Mouse (Mus musculus): ENCODE measurements around the gene Tpcn1. TPM values are rescaled to one million over a fixed set of nuclear protein-coding genes. Genes with fewer than 3 reads are reported as not detected.
A peak's percentile ranks its signal among the peaks of the same experiment; 100 is the strongest.

Tpcn1 gene
- polyA plus RNA-seq, 1 experiment from 2014 or later = 30.6 TPM

DNA sequence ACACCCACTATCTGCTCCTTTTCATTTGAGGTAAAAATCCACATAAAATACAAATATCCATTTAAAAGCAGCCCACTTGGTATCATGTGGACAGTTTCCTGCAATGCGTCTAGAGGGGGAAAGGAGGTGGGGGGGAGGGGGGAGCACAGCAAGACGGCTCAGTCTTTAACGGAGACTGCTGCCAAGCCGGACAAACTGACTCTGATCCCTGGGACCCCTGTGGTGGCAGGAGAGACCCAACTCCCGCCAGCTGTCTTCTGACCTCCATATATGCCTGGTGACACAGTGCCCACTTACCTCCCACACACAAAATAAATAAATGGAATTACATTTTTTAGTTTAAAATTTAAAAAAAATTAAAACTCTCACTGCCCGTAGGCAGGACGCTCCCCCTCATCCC lies 15.0 kb upstream of the Tpcn1 start:
- Histone ChIP-seq H3K27me3 (ENCODE audit: insufficient read depth, low read length) (no peaks in the 10 kb centered on the region), H3K4me2 (replicated peaks; ENCODE audit: low read depth, low read length) (no peak overlapping the region), H3K4me3 (ENCODE audit: low read length) (no peak overlapping the region), H3K36me3 (ENCODE audit: insufficient read depth, low read length) (0 out of 2 replicates have a peak, but pooled peaks cover 4% of the 10 kb centered on the region), H3K9me3 (ENCODE audit: low read length) (no peaks in the 10 kb centered on the region), H3K9ac (replicated peaks; ENCODE audit: low read length) (no peak overlapping the region), H3K4me1 (ENCODE audit: insufficient read depth, low read length) (peaks cover 13% of the 10 kb centered on the region; the same call in 1 of the 2 replicates), H3K27ac (ENCODE audit: low read length) (no peak overlapping the region)
- ATAC-seq (ENCODE audit: low FRiP score, low TSS enrichment) = no peak
- WGBS = 71% methylated on average over 7 of the region's 7 CpGs

DNA sequence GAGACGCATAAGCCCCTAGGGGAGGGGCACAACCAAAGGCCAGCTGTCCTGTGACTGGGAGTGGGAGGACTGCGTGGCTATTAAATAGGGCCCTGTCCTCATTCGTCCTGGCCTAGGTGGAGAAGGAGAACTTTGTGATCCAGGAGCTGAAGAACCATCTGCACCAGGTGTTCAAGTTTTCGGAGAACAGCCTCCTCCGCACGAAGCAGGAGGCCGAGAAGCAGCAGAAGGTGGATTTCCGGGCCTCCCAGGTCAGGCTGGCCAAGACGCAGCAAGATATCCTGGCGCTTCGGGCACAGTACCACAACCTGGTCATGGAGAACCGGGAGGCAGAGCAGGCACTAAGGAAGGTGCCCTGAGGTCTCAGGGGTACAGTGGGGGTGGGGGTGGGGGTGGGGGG lies 13.7 kb upstream of the Tpcn1 start:
- H3K4me1 ChIP-seq (ENCODE audit: insufficient read depth, low read length) = peaks cover 13% of the 10 kb centered on the region; the same call in 1 of the 2 replicates
- H3K9me3 ChIP-seq (ENCODE audit: low read length) = no peaks in the 10 kb centered on the region
- WGBS = 80% methylated on average over 12 of the region's 12 CpGs
- no peak overlapping the region for H3K27ac ChIP-seq (ENCODE audit: low read length)
- no peak for ATAC-seq (ENCODE audit: low FRiP score, low TSS enrichment)
- no peaks in the 10 kb centered on the region for H3K36me3 ChIP-seq (ENCODE audit: insufficient read depth, low read length)
- no peaks in the 10 kb centered on the region for H3K27me3 ChIP-seq (ENCODE audit: insufficient read depth, low read length)
- H3K4me3 ChIP-seq (ENCODE audit: low read length) = no peak overlapping the region
- H3K9ac ChIP-seq (replicated peaks; ENCODE audit: low read length) = no peak overlapping the region
- H3K4me2 ChIP-seq (replicated peaks; ENCODE audit: low read depth, low read length) = no peak overlapping the region

- 55% methylated on average over 11 of the region's 11 CpGs for WGBS
- no peak overlapping the region for H3K4me3 ChIP-seq (ENCODE audit: low read length)
- no peak overlapping the region for H3K9ac ChIP-seq (replicated peaks; ENCODE audit: low read length)
- no peak for ATAC-seq (ENCODE audit: low FRiP score, low TSS enrichment)
- H3K36me3 ChIP-seq (ENCODE audit: insufficient read depth, low read length) = no peaks in the 10 kb centered on the region
- no peak overlapping the region for H3K27ac ChIP-seq (ENCODE audit: low read length)
- no peak overlapping the region for H3K4me2 ChIP-seq (replicated peaks; ENCODE audit: low read depth, low read length)
- no peaks in the 10 kb centered on the region for H3K27me3 ChIP-seq (ENCODE audit: insufficient read depth, low read length)
- no peaks in the 10 kb centered on the region for H3K9me3 ChIP-seq (ENCODE audit: low read length)
- H3K4me1 ChIP-seq (ENCODE audit: insufficient read depth, low read length) = peaks cover 13% of the 10 kb centered on the region; the same call in 1 of the 2 replicates
Observed at GRCm38 (mm10) chr5:120600946-120601668, 12.6 kb upstream of the Tpcn1 start.

DNA sequence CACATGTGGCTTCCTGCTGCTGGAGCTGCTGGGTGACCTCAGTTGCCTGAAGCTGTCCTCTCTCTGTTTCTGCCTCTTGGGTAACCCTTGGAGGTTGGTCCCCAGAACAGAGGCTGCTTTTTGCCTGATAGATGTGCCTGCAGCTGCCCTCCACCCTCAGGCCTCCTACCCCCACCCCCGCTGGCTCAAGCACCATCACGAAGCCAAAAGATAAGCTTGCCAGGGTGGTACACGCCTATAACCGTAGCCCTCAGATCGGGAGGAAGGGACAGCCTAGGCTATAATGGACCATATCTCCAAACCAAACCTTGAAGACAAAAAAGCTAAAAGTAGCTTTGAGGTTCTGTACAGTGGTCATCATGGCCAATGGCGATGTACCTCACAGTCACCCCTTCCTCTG lies 11.2 kb upstream of the Tpcn1 start:
- Histone ChIP-seq H3K27ac (ENCODE audit: low read length) (no peak overlapping the region), H3K4me3 (ENCODE audit: low read length) (no peak overlapping the region), H3K4me2 (replicated peaks; ENCODE audit: low read depth, low read length) (no peak overlapping the region), H3K27me3 (ENCODE audit: insufficient read depth, low read length) (no peaks in the 10 kb centered on the region), H3K36me3 (ENCODE audit: insufficient read depth, low read length) (no peaks in the 10 kb centered on the region), H3K9ac (replicated peaks; ENCODE audit: low read length) (no peak overlapping the region), H3K4me1 (ENCODE audit: insufficient read depth, low read length) (peaks cover 6% of the 10 kb centered on the region; the same call in 1 of the 2 replicates), H3K9me3 (ENCODE audit: low read length) (no peaks in the 10 kb centered on the region)
- WGBS = 89% methylated on average over 6 of the region's 6 CpGs
- ATAC-seq (ENCODE audit: low FRiP score, low TSS enrichment) = no peak

DNA sequence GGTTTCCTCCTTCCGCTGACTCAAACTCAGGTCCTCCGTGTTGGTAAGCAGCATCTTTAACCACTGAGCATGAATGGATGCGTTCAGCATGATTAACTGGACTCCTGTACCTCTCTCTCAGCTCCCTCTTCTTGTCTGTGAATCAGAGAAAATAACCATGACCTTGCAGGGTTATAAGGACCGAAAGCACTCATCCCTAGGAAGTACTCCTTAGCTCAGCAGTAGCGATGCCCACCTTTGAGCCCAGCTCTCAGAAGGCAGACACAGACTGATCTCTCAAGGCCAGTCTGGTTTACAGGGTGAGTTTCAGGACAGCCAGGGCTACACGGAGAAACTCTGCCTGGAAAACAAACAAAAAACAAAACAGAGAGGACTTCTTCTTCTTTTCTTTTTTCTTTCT lies 6.0 kb upstream of the Tpcn1 start:
- no peak for ATAC-seq (ENCODE audit: low FRiP score, low TSS enrichment)
- whole genome bisulfite sequencing = 83% methylated on average over 6 of the region's 6 CpGs

GRCm38 (mm10) chr5:120592141-120592540 lies 3.7 kb upstream of the Tpcn1 start:
- 72% methylated on average over 7 of the region's 7 CpGs for WGBS
- H3K27ac ChIP-seq (ENCODE audit: low read length) = no peak overlapping the region
- no peak overlapping the region for H3K4me2 ChIP-seq (replicated peaks; ENCODE audit: low read depth, low read length)
- no peak for ATAC-seq (ENCODE audit: low FRiP score, low TSS enrichment)
- H3K4me1 ChIP-seq (ENCODE audit: insufficient read depth, low read length) = peaks cover 13% of the 10 kb centered on the region
- H3K9ac ChIP-seq (replicated peaks; ENCODE audit: low read length) = no peak overlapping the region
- no peaks in the 10 kb centered on the region for H3K27me3 ChIP-seq (ENCODE audit: insufficient read depth, low read length)
- no peak overlapping the region for H3K4me3 ChIP-seq (ENCODE audit: low read length)
- H3K9me3 ChIP-seq (ENCODE audit: low read length) = no peaks in the 10 kb centered on the region
- no peaks in the 10 kb centered on the region for H3K36me3 ChIP-seq (ENCODE audit: insufficient read depth, low read length)

More for the DNA sequence above, 6.0 kb upstream of the Tpcn1 start:
- no peaks in the 10 kb centered on the region for H3K4me1 ChIP-seq (ENCODE audit: insufficient read depth, low read length)
- no peaks in the 10 kb centered on the region for H3K27me3 ChIP-seq (ENCODE audit: insufficient read depth, low read length)
- no peak overlapping the region for H3K4me3 ChIP-seq (ENCODE audit: low read length)
- no peak overlapping the region for H3K4me2 ChIP-seq (replicated peaks; ENCODE audit: low read depth, low read length)
- no peaks in the 10 kb centered on the region for H3K9me3 ChIP-seq (ENCODE audit: low read length)
- no peaks in the 10 kb centered on the region for H3K36me3 ChIP-seq (ENCODE audit: insufficient read depth, low read length)
- no peak overlapping the region for H3K9ac ChIP-seq (replicated peaks; ENCODE audit: low read length)
- H3K27ac ChIP-seq (ENCODE audit: low read length) = no peak overlapping the region

DNA sequence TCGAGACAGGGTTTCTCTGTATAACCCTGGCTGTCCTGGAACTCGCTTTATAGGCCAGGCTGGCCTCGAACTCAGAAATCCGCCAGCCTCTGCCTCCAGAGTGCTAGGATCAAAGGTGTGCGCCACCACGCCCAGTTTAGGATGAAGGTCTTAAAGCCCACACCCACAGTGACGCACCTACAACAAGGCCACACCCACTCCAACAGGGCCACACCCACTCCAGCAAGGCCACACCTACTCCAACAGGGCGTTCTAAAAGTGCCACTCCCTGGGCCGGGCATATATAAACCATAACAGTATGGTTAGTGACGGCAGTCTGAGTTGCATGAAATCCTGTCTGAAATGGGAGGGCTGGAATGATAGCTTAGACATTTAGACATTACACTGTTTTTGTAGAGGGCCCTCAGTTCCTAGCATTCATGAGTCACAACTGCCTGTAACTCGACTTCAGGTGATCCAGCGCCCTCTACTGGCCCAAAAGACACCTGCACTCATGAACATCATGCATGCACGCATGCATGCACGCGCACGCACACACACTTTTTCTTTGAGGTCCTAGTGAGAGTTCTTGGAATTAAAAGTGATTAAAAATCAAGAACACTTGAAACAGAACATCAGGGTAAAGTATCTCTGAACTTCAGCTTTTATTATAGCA lies 2.0 kb upstream of the Tpcn1 start:
- H3K9me3 ChIP-seq (ENCODE audit: low read length) = no peaks in the 10 kb centered on the region
- no peaks in the 10 kb centered on the region for H3K36me3 ChIP-seq (ENCODE audit: insufficient read depth, low read length)
- H3K27me3 ChIP-seq (ENCODE audit: insufficient read depth, low read length) = no peaks in the 10 kb centered on the region
- no peak for ATAC-seq (ENCODE audit: low FRiP score, low TSS enrichment)
- no peak overlapping the region for H3K27ac ChIP-seq (ENCODE audit: low read length)
- H3K4me2 ChIP-seq (replicated peaks; ENCODE audit: low read depth, low read length) = no peak overlapping the region
- no peak overlapping the region for H3K9ac ChIP-seq (replicated peaks; ENCODE audit: low read length)
- peaks cover 25% of the 10 kb centered on the region for H3K4me1 ChIP-seq (ENCODE audit: insufficient read depth, low read length)
- no peak overlapping the region for H3K4me3 ChIP-seq (ENCODE audit: low read length)
- 75% methylated on average over 16 of the region's 16 CpGs for WGBS

GRCm38 (mm10) chr5:120587940-120588568 lies 419 bp downstream of the Tpcn1 start:
- Histone ChIP-seq H3K27me3 (ENCODE audit: insufficient read depth, low read length) (no peaks in the 10 kb centered on the region), H3K4me1 (ENCODE audit: insufficient read depth, low read length) (peaks cover 25% of the 10 kb centered on the region), H3K4me2 (replicated peaks; ENCODE audit: low read depth, low read length) (peak overlapping the region; percentile 93), H3K9me3 (ENCODE audit: low read length) (no peaks in the 10 kb centered on the region), H3K9ac (replicated peaks; ENCODE audit: low read length) (peak overlapping the region; percentile 86), H3K4me3 (ENCODE audit: low read length) (peak overlapping the region; percentile 82), H3K27ac (ENCODE audit: low read length) (peak overlapping the region; percentile 65), H3K36me3 (ENCODE audit: insufficient read depth, low read length) (peaks cover 11% of the 10 kb centered on the region; the same call in 1 of the 2 replicates)
- under 1% methylated on average over 29 of the region's 29 CpGs for WGBS
- ATAC-seq (ENCODE audit: low FRiP score, low TSS enrichment) = no peak; the same call in 1 of the 2 replicates

- no peaks in the 10 kb centered on the region for H3K9me3 ChIP-seq (ENCODE audit: low read length)
- peak overlapping the region; percentile 82 for H3K4me3 ChIP-seq (ENCODE audit: low read length)
- H3K36me3 ChIP-seq (ENCODE audit: insufficient read depth, low read length) = peaks cover 14% of the 10 kb centered on the region; the same call in 1 of the 2 replicates
- peak overlapping the region; percentile 93 for H3K4me2 ChIP-seq (replicated peaks; ENCODE audit: low read depth, low read length)
- peak overlapping the region; percentile 31 for H3K27ac ChIP-seq (ENCODE audit: low read length)
- no peaks in the 10 kb centered on the region for H3K27me3 ChIP-seq (ENCODE audit: insufficient read depth, low read length)
- WGBS = 18% methylated on average over 9 of the region's 9 CpGs
- H3K4me1 ChIP-seq (ENCODE audit: insufficient read depth, low read length) = peaks cover 25% of the 10 kb centered on the region
- no peak for ATAC-seq (ENCODE audit: low FRiP score, low TSS enrichment)
- H3K9ac ChIP-seq (replicated peaks; ENCODE audit: low read length) = peak overlapping the region; percentile 86
Observed at GRCm38 (mm10) chr5:120587616-120587926, 902 bp downstream of the Tpcn1 start.

All from kidney, embryonic 16.5 days (tissue).